Mouse (Mus musculus): ENCODE results near the gene Egfl6. TPM values are rescaled to one million over a fixed set of nuclear protein-coding genes. Genes with fewer than 3 reads are reported as not detected.

Egfl6 gene
- total and polyA plus RNA-seq, 3 experiments, result 4.0 to 26.0 (median 20.4) TPM

- no peak for DNase-seq
Observed at GRCm38 (mm10) chrX:166518345-166518744, 67.2 kb downstream of the Egfl6 start, which contains the start of gene Tceanc. Gene Tceanc, minus strand, starts transcription at chrX:166518567.

- peak; percentile 63 for DNase-seq
Observed at GRCm38 (mm10) chrX:166516631-166517030, 68.9 kb downstream of the Egfl6 start.

- no peak for DNase-seq
Observed at GRCm38 (mm10) chrX:166515923-166516322, 69.6 kb downstream of the Egfl6 start.

- DNase-seq, result peak; percentile 20
Observed at GRCm38 (mm10) chrX:166514035-166514434, 71.5 kb downstream of the Egfl6 start.

GRCm38 (mm10) chrX:166512071-166512470 lies 73.4 kb downstream of the Egfl6 start:
- DNase-seq, result no peak

GRCm38 (mm10) chrX:166511107-166511506 lies 74.4 kb downstream of the Egfl6 start:
- no peak for DNase-seq

DNA sequence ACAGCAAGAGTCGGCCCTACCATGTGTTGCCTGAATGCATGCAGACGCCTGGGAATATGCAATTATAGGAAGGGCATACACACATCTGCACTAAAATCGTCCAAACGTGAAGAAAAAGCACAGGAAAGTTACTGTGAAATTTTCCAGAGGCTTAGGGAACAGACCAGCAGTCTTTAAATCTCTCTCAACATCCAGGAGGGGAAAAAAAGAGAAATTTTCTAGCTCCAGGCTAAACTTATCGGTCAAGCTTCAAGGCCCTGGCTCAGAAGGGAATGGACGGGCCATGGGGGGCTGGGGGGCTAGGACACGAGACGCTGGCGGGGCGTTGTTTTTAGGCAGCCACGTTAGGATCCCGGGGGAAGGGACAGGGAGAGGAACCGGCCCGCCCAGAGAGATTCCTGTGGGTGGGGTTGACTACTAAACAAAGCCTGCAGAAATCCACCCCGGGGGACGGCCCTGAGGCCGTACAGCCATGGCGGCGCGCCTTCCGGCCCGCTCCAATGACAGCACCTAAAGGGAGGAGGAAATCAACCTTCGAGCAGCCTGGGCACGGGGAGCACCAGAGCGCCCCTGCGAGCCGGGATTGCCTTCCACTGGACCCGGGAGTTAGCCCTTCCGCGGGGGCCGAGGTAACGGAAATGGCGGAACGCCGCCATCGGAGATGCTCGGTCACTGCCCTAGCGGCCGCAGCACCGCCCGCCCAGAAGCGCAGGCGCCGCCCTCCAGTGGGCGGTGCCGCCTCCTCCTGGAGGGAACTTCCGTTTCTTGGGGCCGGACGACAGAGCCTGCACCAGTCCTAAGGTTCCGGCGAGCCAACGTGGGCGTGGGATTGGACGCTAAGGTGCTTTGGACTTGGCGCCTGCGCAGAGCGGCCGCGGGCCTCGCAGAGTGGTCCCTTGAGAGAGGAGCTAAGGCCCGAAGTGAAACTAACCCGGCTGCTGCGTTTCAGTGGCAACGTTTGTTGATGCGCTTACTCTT lies 75.5 kb downstream of the Egfl6 start:
- peak; percentile 94 for DNase-seq

DNA sequence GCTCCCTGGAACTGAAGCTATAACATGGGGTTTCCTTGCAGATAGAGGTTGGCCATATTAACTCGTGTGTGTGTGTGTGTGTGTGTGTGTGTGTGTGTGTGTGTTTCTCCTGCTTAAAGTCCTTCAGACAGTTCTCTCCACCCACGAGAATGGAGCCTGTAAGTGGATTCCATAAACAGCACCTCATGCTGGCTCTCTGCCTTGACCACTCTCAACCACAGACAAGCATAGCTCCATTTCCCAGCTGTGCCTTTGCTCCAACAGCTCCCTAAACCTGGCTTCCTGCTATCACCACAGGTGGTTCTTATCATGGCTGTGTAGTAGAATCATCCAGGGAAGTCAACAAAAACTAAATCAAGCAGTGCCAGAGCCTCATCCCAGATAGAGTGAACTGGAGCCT lies 81.1 kb downstream of the Egfl6 start:
- DNase-seq, result no peak

GRCm38 (mm10) chrX:166499496-166500190 lies 85.9 kb downstream of the Egfl6 start:
- DNase-seq, result no peak

GRCm38 (mm10) chrX:166497771-166498170 lies 87.7 kb downstream of the Egfl6 start:
- DNase-seq, result no peak

- no peak for DNase-seq
Observed at GRCm38 (mm10) chrX:166495052-166495451, 90.5 kb downstream of the Egfl6 start.

GRCm38 (mm10) chrX:166479365-166479983 lies 106.0 kb downstream of the Egfl6 start, which contains the start of gene Rab9:
Gene Rab9, minus strand, starts transcription at chrX:166479867.
- DNase-seq, result peak; percentile 95

- DNase-seq, result peak; percentile 50
Observed at GRCm38 (mm10) chrX:166478631-166479364, 106.7 kb downstream of the Egfl6 start.

- DNase-seq, result peak; percentile 24
Observed at GRCm38 (mm10) chrX:166477393-166477792, 108.1 kb downstream of the Egfl6 start.

Other genes with a start within 250 kb of the Egfl6 start
- 10 to 100 TPM; 14.8 to 26.1 TPM for gene Trappc2, start 145.1 kb downstream of the Egfl6 start, total RNA-seq (2021)
- gene Trappc2, start 145.1 kb downstream of the Egfl6 start, polyA plus RNA-seq (2012; rRNA removed), result 0.64 and 0.93 TPM in 2 replicates
- gene Ofd1, start 145.0 kb downstream of the Egfl6 start, total RNA-seq (2021), result 1 to 10 TPM; 6.1 to 6.3 TPM
- gene Ofd1, start 145.0 kb downstream of the Egfl6 start, polyA plus RNA-seq (2012; rRNA removed), result 0.37 and 0.59 TPM in 2 replicates
- gene Rab9, start 105.9 kb downstream of the Egfl6 start, total RNA-seq (2021), result 10 to 100 TPM; 47.3 to 49.9 TPM
- gene Rab9, start 105.9 kb downstream of the Egfl6 start, polyA plus RNA-seq (2012; rRNA removed), result 1.7 and 1.8 TPM in 2 replicates
- 1 to 10 TPM; 2.9 to 4.7 TPM for gene Tceanc, start 67.2 kb downstream of the Egfl6 start, total RNA-seq (2021)
- 0.84 and 1.0 TPM in 2 replicates for gene Tceanc, start 67.2 kb downstream of the Egfl6 start, polyA plus RNA-seq (2012; rRNA removed)

Measured in adrenal gland, adult 2 months (tissue).